Mouse (Mus musculus): Measurements from ENCODE around the gene Kpna7. TPM values are rescaled to one million over a fixed set of nuclear protein-coding genes. Genes with fewer than 3 reads are reported as not detected.

Gene Kpna7
- polyA plus RNA-seq, 1 experiment: not detected

DNA sequence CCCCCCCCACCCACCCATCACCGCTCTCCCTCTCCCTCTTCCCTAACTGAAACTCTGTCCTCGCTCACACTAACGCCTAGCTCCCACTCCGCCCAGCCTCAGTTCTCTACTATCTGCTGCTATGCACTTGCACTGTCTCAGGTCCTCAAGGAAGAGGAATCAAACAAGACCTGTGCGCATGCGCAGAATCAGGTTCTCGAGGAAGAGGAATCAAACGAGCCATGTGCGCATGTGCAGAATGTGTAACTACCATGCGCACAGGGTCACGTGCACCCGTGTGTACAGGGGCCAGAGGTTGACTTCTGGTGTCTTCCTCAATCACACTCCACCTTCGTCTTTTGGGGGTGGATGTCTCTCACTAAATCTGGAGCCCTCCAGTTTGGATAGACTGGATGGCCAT, 96.3 kb downstream of the Kpna7 start:
- H3K4me3 ChIP-seq (ENCODE audit: low read depth, low read length): no peak overlapping the region
- no peak overlapping the region for H3K9ac ChIP-seq (ENCODE audit: low read depth, poor library complexity, severe bottlenecking)
- no peaks in the 10 kb centered on the region for H3K4me1 ChIP-seq (ENCODE audit: control insufficient read depth, insufficient read depth, low read length)
- H3K36me3 ChIP-seq (ENCODE audit: control insufficient read depth, insufficient read depth, low read length, poor library complexity, severe bottlenecking): no peaks in the 10 kb centered on the region
- H3K27ac ChIP-seq (ENCODE audit: insufficient read depth, low read length): no peak overlapping the region
- H3K27me3 ChIP-seq (ENCODE audit: control insufficient read depth, insufficient read depth, low read length, poor library complexity, severe bottlenecking): no peaks in the 10 kb centered on the region
- TF ChIP-seq CTCF (IDR thresholded peaks at IDR 0.05; ENCODE audit: low read depth, low read length): no peak
- TF ChIP-seq POLR2A (IDR thresholded peaks at IDR 0.05; ENCODE audit: insufficient read depth, low read length): no peak
- TF ChIP-seq EP300 (IDR thresholded peaks at IDR 0.05; ENCODE audit: insufficient read depth, low read depth, low read length): no peak
- no peaks in the 10 kb centered on the region for H3K9me3 ChIP-seq (replicated peaks; ENCODE audit: control insufficient read depth, insufficient read depth, low read length, poor library complexity, severe bottlenecking)

DNA sequence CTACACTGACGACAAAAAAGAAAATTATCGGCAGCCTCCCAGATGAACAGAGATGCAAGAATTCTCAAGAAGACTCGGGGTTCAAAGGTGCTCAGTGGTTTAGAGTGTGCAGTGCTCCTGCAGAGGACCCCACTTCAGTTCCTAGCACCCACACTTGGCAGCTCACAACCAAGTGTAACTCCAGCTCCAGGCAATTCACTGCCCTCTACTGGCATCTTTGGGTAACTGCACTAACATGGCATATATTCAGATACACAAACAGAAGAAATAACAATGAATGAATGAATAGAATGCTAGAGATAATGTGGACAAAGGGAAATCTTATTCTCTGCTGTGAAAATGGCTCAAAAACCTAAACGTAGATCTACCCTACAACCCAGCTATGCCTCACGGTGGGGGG, 99.0 kb downstream of the Kpna7 start:
- Histone ChIP-seq H3K9ac (ENCODE audit: low read depth, poor library complexity, severe bottlenecking) (no peak overlapping the region), H3K4me1 (ENCODE audit: control insufficient read depth, insufficient read depth, low read length) (no peaks in the 10 kb centered on the region), H3K9me3 (replicated peaks; ENCODE audit: control insufficient read depth, insufficient read depth, low read length, poor library complexity, severe bottlenecking) (no peaks in the 10 kb centered on the region), H3K27ac (ENCODE audit: insufficient read depth, low read length) (no peak overlapping the region), H3K4me3 (ENCODE audit: low read depth, low read length) (no peak overlapping the region), H3K27me3 (ENCODE audit: control insufficient read depth, insufficient read depth, low read length, poor library complexity, severe bottlenecking) (no peaks in the 10 kb centered on the region), H3K36me3 (ENCODE audit: control insufficient read depth, insufficient read depth, low read length, poor library complexity, severe bottlenecking) (no peaks in the 10 kb centered on the region)
- TF ChIP-seq CTCF (IDR thresholded peaks at IDR 0.05; ENCODE audit: low read depth, low read length): peak; percentile 31
- TF ChIP-seq POLR2A (IDR thresholded peaks at IDR 0.05; ENCODE audit: insufficient read depth, low read length): no peak

DNA sequence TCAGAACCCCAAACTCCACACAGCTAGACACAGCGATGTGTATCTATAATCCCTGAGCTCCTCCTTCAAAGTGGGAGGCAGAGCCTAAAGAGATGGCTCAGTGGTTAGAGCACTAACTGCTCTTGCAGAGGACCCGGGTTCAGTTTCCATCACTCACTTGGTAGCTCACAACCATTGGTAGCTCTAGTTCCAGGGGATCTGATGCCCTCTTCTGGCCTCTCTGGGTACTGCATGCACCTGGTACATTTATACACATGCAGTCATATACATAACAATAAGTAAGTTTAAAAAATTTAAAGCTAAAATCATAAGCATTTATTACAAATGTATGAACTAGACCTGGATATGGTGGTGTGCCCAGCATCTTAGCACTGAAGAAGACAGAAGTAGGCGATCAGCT, 100.6 kb downstream of the Kpna7 start:
- Histone ChIP-seq H3K9me3 (replicated peaks; ENCODE audit: control insufficient read depth, insufficient read depth, low read length, poor library complexity, severe bottlenecking) (no peaks in the 10 kb centered on the region), H3K4me3 (ENCODE audit: low read depth, low read length) (no peak overlapping the region), H3K4me1 (ENCODE audit: control insufficient read depth, insufficient read depth, low read length) (no peaks in the 10 kb centered on the region), H3K9ac (ENCODE audit: low read depth, poor library complexity, severe bottlenecking) (no peak overlapping the region), H3K27me3 (ENCODE audit: control insufficient read depth, insufficient read depth, low read length, poor library complexity, severe bottlenecking) (no peaks in the 10 kb centered on the region), H3K27ac (ENCODE audit: insufficient read depth, low read length) (no peak overlapping the region), H3K36me3 (ENCODE audit: control insufficient read depth, insufficient read depth, low read length, poor library complexity, severe bottlenecking) (no peaks in the 10 kb centered on the region)
- TF ChIP-seq CTCF (IDR thresholded peaks at IDR 0.05; ENCODE audit: low read depth, low read length): peak; percentile 4
- no peak for TF ChIP-seq EP300 (IDR thresholded peaks at IDR 0.05; ENCODE audit: insufficient read depth, low read depth, low read length)

DNA sequence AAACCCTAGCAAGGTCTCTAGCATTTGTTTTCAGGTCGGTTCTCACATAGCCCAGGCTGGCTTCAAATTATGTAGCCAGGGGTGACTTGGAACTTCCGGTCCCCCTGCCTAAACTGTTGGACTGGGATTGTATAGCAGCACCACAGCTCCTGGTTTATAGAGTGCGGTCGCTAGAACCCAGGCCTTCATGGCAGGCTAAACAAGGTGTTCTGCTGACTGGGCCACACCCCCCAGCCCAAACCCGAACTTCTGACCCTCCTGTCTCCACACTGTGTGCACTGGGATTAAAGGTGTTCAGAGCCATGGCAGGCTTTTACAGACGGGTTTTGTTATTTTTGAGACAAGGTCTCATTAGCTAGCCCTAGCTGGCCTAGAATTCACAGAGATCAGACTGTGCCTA, 104.7 kb downstream of the Kpna7 start:
- Histone ChIP-seq H3K27ac (ENCODE audit: insufficient read depth, low read length) (no peak overlapping the region), H3K4me1 (ENCODE audit: control insufficient read depth, insufficient read depth, low read length) (no peaks in the 10 kb centered on the region)
- TF ChIP-seq POLR2A (IDR thresholded peaks at IDR 0.05; ENCODE audit: insufficient read depth, low read length) (no peak), CTCF (IDR thresholded peaks at IDR 0.05; ENCODE audit: low read depth, low read length) (no peak), EP300 (IDR thresholded peaks at IDR 0.05; ENCODE audit: insufficient read depth, low read depth, low read length) (no peak)

DNA sequence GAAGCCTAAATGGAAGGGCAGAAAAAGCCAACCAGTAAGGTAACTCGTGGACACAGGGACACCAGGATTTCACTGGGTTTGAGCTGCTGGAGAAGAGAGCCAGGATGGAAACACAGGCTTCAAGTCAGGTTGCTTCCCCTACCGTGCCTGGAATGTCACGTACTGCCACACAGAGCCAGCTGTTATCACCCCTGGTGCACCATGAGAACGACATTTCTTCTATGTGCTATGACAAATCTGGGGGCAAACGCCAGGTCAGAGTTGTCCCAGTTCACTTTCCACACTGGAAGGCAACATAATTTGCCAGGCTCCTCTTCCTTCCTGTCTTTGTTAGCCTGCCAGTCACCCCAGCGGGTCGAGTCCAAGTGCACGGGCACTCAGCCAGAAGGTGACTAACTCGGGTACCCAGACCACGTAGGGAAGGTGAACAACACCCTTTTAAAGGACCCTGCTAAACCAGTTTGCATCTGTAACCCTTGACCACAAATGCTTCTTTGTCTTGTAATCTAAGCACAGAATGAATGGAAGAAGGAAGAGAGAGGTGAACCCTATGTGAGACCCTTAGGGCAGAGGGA, 105.2 kb downstream of the Kpna7 start:
- no peak overlapping the region for H3K27ac ChIP-seq (ENCODE audit: insufficient read depth, low read length)

More for the DNA sequence above, 104.7 kb downstream of the Kpna7 start:
- H3K9me3 ChIP-seq (replicated peaks; ENCODE audit: control insufficient read depth, insufficient read depth, low read length, poor library complexity, severe bottlenecking): no peaks in the 10 kb centered on the region
- no peak overlapping the region for H3K4me3 ChIP-seq (ENCODE audit: low read depth, low read length)
- H3K27me3 ChIP-seq (ENCODE audit: control insufficient read depth, insufficient read depth, low read length, poor library complexity, severe bottlenecking): no peaks in the 10 kb centered on the region
- no peak overlapping the region for H3K9ac ChIP-seq (ENCODE audit: low read depth, poor library complexity, severe bottlenecking)
- H3K36me3 ChIP-seq (ENCODE audit: control insufficient read depth, insufficient read depth, low read length, poor library complexity, severe bottlenecking): no peaks in the 10 kb centered on the region

DNA sequence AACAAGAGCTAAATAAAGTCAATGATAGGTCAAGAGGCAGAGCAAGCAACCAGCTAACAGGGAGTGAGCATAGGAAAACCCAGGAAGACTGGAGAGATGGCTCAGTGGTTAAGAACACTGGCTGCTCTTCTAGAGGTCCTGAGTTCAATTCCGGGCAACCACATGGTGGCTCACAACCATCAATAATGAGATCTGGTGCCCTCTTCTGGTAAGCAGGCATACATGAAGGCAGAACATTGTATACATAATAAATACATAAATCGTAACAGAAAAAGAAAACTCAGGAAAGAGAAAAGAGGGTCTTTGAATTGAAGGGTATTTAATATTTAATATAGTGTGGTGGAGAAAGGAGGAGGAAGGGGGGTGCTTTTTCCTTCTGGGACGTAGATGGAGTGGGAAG, 112.6 kb downstream of the Kpna7 start:
- Histone ChIP-seq H3K27me3 (ENCODE audit: control insufficient read depth, insufficient read depth, low read length, poor library complexity, severe bottlenecking) (no peaks in the 10 kb centered on the region), H3K9ac (ENCODE audit: low read depth, poor library complexity, severe bottlenecking) (no peak overlapping the region), H3K4me3 (ENCODE audit: low read depth, low read length) (no peak overlapping the region), H3K36me3 (ENCODE audit: control insufficient read depth, insufficient read depth, low read length, poor library complexity, severe bottlenecking) (no peaks in the 10 kb centered on the region), H3K4me1 (ENCODE audit: control insufficient read depth, insufficient read depth, low read length) (peaks cover 2% of the 10 kb centered on the region), H3K9me3 (replicated peaks; ENCODE audit: control insufficient read depth, insufficient read depth, low read length, poor library complexity, severe bottlenecking) (no peaks in the 10 kb centered on the region), H3K27ac (ENCODE audit: insufficient read depth, low read length) (no peak overlapping the region)
- TF ChIP-seq CTCF (IDR thresholded peaks at IDR 0.05; ENCODE audit: low read depth, low read length) (peak; percentile 14), POLR2A (IDR thresholded peaks at IDR 0.05; ENCODE audit: insufficient read depth, low read length) (no peak)

More for the DNA sequence above, 105.2 kb downstream of the Kpna7 start:
- Histone ChIP-seq H3K4me1 (ENCODE audit: control insufficient read depth, insufficient read depth, low read length) (no peaks in the 10 kb centered on the region), H3K4me3 (ENCODE audit: low read depth, low read length) (no peak overlapping the region), H3K9me3 (replicated peaks; ENCODE audit: control insufficient read depth, insufficient read depth, low read length, poor library complexity, severe bottlenecking) (no peaks in the 10 kb centered on the region), H3K27me3 (ENCODE audit: control insufficient read depth, insufficient read depth, low read length, poor library complexity, severe bottlenecking) (no peaks in the 10 kb centered on the region), H3K36me3 (ENCODE audit: control insufficient read depth, insufficient read depth, low read length, poor library complexity, severe bottlenecking) (no peaks in the 10 kb centered on the region), H3K9ac (ENCODE audit: low read depth, poor library complexity, severe bottlenecking) (no peak overlapping the region)
- TF ChIP-seq POLR2A (IDR thresholded peaks at IDR 0.05; ENCODE audit: insufficient read depth, low read length) (no peak), CTCF (IDR thresholded peaks at IDR 0.05; ENCODE audit: low read depth, low read length) (no peak), EP300 (IDR thresholded peaks at IDR 0.05; ENCODE audit: insufficient read depth, low read depth, low read length) (no peak)
